Mouse (Mus musculus) forebrain, embryonic 11.5 days (tissue): Measurements from ENCODE around the gene Myo18a. TPM values are rescaled to one million over a fixed set of nuclear protein-coding genes. Genes with fewer than 3 reads are reported as not detected.
A peak's percentile ranks its signal among the peaks of the same experiment; 100 is the strongest.
"Not testable (repeated sequence)": the region's sequence is repeated elsewhere in the genome, so short reads cannot be mapped to it uniquely, and the experiment has no call there.

Source experiments
- ATAC-seq: fragments of 200-750 bp; cut with Nextera tagmentation; replicated peaks from 2 replicates; pipeline ENCODE4 v1.8.0; 2017; ENCODE audit warnings: moderate TSS enrichment; ENCODE audit not compliant: low FRiP score
- DNase-seq: peaks from one replicate; pipeline ENCODE4 v3.0.0-alpha.2; 2017; ENCODE audit warnings: low spot score
- H3K27ac ChIP-seq: fragments of 300-500 bp; sonication (generic); 2 replicates; pipeline ENCODE4 v1.5.1; 2014; ENCODE audit warnings: low read depth, low read length
- H3K27me3 ChIP-seq: fragments of 300-500 bp; sonication (generic); 2 replicates; pipeline ENCODE4 v1.6.1; 2014; ENCODE audit warnings: mild to moderate bottlenecking, low read length, mixed read lengths; ENCODE audit not compliant: control insufficient read depth, insufficient read depth
- H3K36me3 ChIP-seq: fragments of 300-500 bp; sonication (generic); 2 replicates; pipeline ENCODE4 v1.6.1; 2014; ENCODE audit warnings: mild to moderate bottlenecking, low read length, moderate library complexity, mixed read lengths; ENCODE audit not compliant: control insufficient read depth, insufficient read depth
- H3K4me1 ChIP-seq: fragments of 300-500 bp; sonication (generic); replicated peaks from 2 replicates; pipeline ENCODE4 v1.6.1; 2014; ENCODE audit warnings: low read length, mixed read lengths; ENCODE audit not compliant: control insufficient read depth, insufficient read depth
- H3K4me2 ChIP-seq: fragments of 300-500 bp; sonication (generic); 2 replicates; pipeline ENCODE4 v1.6.1; 2014; ENCODE audit warnings: low read depth, mild to moderate bottlenecking, low read length, moderate library complexity, mixed read lengths; ENCODE audit not compliant: severe bottlenecking
- H3K4me3 ChIP-seq: fragments of 300-500 bp; sonication (generic); 2 replicates; pipeline ENCODE4 v1.5.1; 2014; ENCODE audit warnings: low read depth, low read length
- H3K9ac ChIP-seq: fragments of 300-500 bp; sonication (generic); 2 replicates; pipeline ENCODE4 v1.6.1; 2014; ENCODE audit warnings: low read length
- H3K9me3 ChIP-seq: fragments of 300-500 bp; sonication (generic); 2 replicates; pipeline ENCODE4 v1.6.1; 2016; ENCODE audit warnings: low read length, mixed read lengths; ENCODE audit not compliant: control insufficient read depth
- WGBS: fragments of 180-500 bp; shearing (Covaris S2); extraction: QIAGEN DNeasy Blood & Tissue Kit; methylation state at CpG from one replicate; pipeline ENCODE4 v1.1.7; 2014; 5-methylcytosine and 5-hydroxymethylcytosine counted together
- polyA plus RNA-seq: library from polyadenylated mRNA; unstranded; fragments of >200 nt; fragmentation: Nextera tagmentation; extraction: Ambion mirVana; gene quantifications from 2 replicates; pipeline ENCODE4 v1.2.1, GENCODE M21; 2014

Gene Myo18a
- polyA plus RNA-seq, 1 experiment from 2014 or later, result 31.4 TPM

- WGBS, result 51% methylated on average over 7 of the region's 7 CpGs
- H3K27me3 ChIP-seq, result no peaks in the 10 kb centered on the region
- no peak overlapping the region for H3K27ac ChIP-seq
- no peak overlapping the region for H3K9ac ChIP-seq
- no peaks in the 10 kb centered on the region for H3K36me3 ChIP-seq
- H3K4me1 ChIP-seq, result no peaks in the 10 kb centered on the region
- H3K4me3 ChIP-seq, result no peak overlapping the region
- ATAC-seq (no peak), DNase-seq (no peak)
- H3K9me3 ChIP-seq, result no peaks in the 10 kb centered on the region
- H3K4me2 ChIP-seq, result no peak overlapping the region
Measured at GRCm38 (mm10) chr11:77738555-77738954, 24.5 kb upstream of the Myo18a start.

GRCm38 (mm10) chr11:77743966-77744365, 19.1 kb upstream of the Myo18a start:
- WGBS, result 38% methylated on average over 6 of the region's 6 CpGs
- Histone ChIP-seq H3K4me2 (no peak overlapping the region), H3K4me1 (no peaks in the 10 kb centered on the region), H3K4me3 (no peak overlapping the region), H3K27me3 (no peaks in the 10 kb centered on the region), H3K9me3 (no peaks in the 10 kb centered on the region), H3K9ac (no peak overlapping the region), H3K36me3 (no peaks in the 10 kb centered on the region), H3K27ac (no peak overlapping the region)
- ATAC-seq, result no peak
- no peak for DNase-seq

GRCm38 (mm10) chr11:77746652-77747051, 16.4 kb upstream of the Myo18a start:
- Histone ChIP-seq H3K4me3 (no peak overlapping the region), H3K9me3 (no peaks in the 10 kb centered on the region), H3K36me3 (no peaks in the 10 kb centered on the region), H3K4me1 (no peaks in the 10 kb centered on the region), H3K4me2 (no peak overlapping the region), H3K27ac (no peak overlapping the region), H3K27me3 (no peaks in the 10 kb centered on the region), H3K9ac (no peak overlapping the region)
- ATAC-seq (no peak), DNase-seq (no peak)
- WGBS, result 91% methylated on average over 4 of the region's 4 CpGs

- not testable (repeated sequence) for H3K27me3 ChIP-seq, H3K27ac ChIP-seq, H3K36me3 ChIP-seq, H3K4me1 ChIP-seq, H3K4me2 ChIP-seq, ATAC-seq, H3K4me3 ChIP-seq, H3K9me3 ChIP-seq, H3K9ac ChIP-seq, DNase-seq
- WGBS, result 93% methylated on average over 13 of the region's 15 CpGs
Measured at GRCm38 (mm10) chr11:77747103-77747502, 15.9 kb upstream of the Myo18a start.

GRCm38 (mm10) chr11:77748996-77749395, 14.1 kb upstream of the Myo18a start:
- DNase-seq (no peak), ATAC-seq (no peak)
- no peaks in the 10 kb centered on the region for H3K36me3 ChIP-seq
- H3K4me2 ChIP-seq, result no peak overlapping the region
- 85% methylated on average over 5 of the region's 5 CpGs for WGBS
- H3K9ac ChIP-seq, result no peak overlapping the region
- no peak overlapping the region for H3K27ac ChIP-seq
- H3K27me3 ChIP-seq, result no peaks in the 10 kb centered on the region
- no peaks in the 10 kb centered on the region for H3K4me1 ChIP-seq
- H3K4me3 ChIP-seq, result no peak overlapping the region
- H3K9me3 ChIP-seq, result no peaks in the 10 kb centered on the region

- Histone ChIP-seq H3K27me3 (no peaks in the 10 kb centered on the region), H3K4me2 (no peak overlapping the region), H3K36me3 (no peaks in the 10 kb centered on the region), H3K27ac (no peak overlapping the region), H3K9ac (no peak overlapping the region), H3K4me1 (no peaks in the 10 kb centered on the region), H3K9me3 (no peaks in the 10 kb centered on the region), H3K4me3 (no peak overlapping the region)
- ATAC-seq (no peak), DNase-seq (no peak)
- 85% methylated on average over 5 of the region's 5 CpGs for WGBS
Measured at GRCm38 (mm10) chr11:77752525-77752924, 10.5 kb upstream of the Myo18a start.

- Histone ChIP-seq H3K27ac (no peak overlapping the region), H3K4me2 (no peak overlapping the region), H3K27me3 (no peaks in the 10 kb centered on the region), H3K9me3 (no peaks in the 10 kb centered on the region), H3K9ac (no peak overlapping the region), H3K36me3 (no peaks in the 10 kb centered on the region), H3K4me3 (no peak overlapping the region), H3K4me1 (0 out of 2 replicates have a peak, but pooled peaks cover 1% of the 10 kb centered on the region)
- DNase-seq (no peak), ATAC-seq (no peak)
- 68% methylated on average over 3 of the region's 3 CpGs for WGBS
Measured at GRCm38 (mm10) chr11:77753469-77753868, 9.6 kb upstream of the Myo18a start.

- no peak overlapping the region for H3K9ac ChIP-seq
- DNase-seq (no peak), ATAC-seq (no peak)
- H3K9me3 ChIP-seq, result no peaks in the 10 kb centered on the region
- no peaks in the 10 kb centered on the region; the same call in 1 of the 2 replicates for H3K27me3 ChIP-seq
- no peaks in the 10 kb centered on the region for H3K36me3 ChIP-seq
- no peak overlapping the region for H3K4me3 ChIP-seq
- no peak overlapping the region for H3K4me2 ChIP-seq
- H3K27ac ChIP-seq, result no peak overlapping the region
- WGBS, result 92% methylated on average over 4 of the region's 4 CpGs
- H3K4me1 ChIP-seq, result peaks cover 14% of the 10 kb centered on the region; the same call in 1 of the 2 replicates
Measured at GRCm38 (mm10) chr11:77760031-77760430, 3.0 kb upstream of the Myo18a start.

GRCm38 (mm10) chr11:77763673-77764340, 761 bp downstream of the Myo18a start:
- H3K4me2 ChIP-seq, result peak overlapping the region; percentile 71
- H3K9me3 ChIP-seq, result no peaks in the 10 kb centered on the region
- peak overlapping the region; percentile 90 for H3K4me3 ChIP-seq
- peak; percentile 82 for DNase-seq
- 4% methylated on average over 26 of the region's 26 CpGs for WGBS
- H3K27ac ChIP-seq, result peak overlapping the region; percentile 91
- H3K4me1 ChIP-seq, result peaks cover 27% of the 10 kb centered on the region
- H3K36me3 ChIP-seq, result no peaks in the 10 kb centered on the region
- H3K27me3 ChIP-seq, result no peaks in the 10 kb centered on the region; the same call in 1 of the 2 replicates
- ATAC-seq, result peak; percentile 79
- peak overlapping the region; percentile 96 for H3K9ac ChIP-seq
